Mouse (Mus musculus) left cerebral cortex, adult 11 months (tissue): ENCODE data around the gene Usp53.

ENCODE experiments used
- DNase-seq: peaks from one replicate; pipeline ENCODE4 v3.0.0; 2022; ENCODE audit warnings: low spot score

Gene Usp53

DNA sequence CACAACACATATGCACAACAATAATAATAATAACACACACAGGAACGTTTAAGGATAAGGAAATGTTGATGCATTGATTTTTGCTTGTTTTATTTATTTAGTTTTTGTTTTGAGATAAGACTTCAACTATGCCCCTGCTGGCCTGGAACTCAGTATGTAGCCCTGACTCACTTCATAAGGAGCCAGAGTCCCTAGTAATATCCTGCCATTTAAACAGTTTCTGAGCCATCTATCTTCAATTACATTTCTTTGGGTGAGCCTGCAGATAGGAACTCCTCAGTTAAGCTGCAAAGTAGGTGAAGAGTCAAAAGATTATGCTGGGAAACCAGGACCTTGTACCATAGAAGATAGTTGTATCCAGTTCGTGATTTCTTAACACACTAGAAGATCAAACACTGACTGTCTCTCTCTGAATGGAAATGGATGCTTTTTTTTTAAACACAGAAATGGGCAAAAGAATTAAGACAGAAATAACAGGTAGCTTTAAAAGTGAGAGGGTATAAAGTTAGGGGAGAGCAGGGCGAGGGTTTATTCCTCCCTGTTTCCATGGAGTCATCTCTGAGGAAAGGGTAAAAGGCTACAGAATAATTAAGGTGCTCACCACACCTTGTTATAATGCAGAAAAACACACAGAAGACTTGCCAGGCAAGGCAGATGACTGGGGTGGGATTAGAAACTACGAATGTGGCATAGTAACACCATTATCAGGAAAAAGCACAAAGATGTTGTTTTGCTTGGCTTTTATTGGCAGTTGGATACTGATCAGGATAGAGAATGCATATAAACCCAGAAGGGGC, 96.6 kb downstream of the Usp53 start:
- no peak for DNase-seq
